Mouse (Mus musculus): ENCODE measurements around the gene Agr2.

Gene Agr2

GRCm38 (mm10) chr12:36028968-36029645, 36.4 kb downstream of the Agr2 start:
- DNase-seq = peak; percentile 53

GRCm38 (mm10) chr12:36029687-36030086, 37.0 kb downstream of the Agr2 start:
- no peak for DNase-seq

DNA sequence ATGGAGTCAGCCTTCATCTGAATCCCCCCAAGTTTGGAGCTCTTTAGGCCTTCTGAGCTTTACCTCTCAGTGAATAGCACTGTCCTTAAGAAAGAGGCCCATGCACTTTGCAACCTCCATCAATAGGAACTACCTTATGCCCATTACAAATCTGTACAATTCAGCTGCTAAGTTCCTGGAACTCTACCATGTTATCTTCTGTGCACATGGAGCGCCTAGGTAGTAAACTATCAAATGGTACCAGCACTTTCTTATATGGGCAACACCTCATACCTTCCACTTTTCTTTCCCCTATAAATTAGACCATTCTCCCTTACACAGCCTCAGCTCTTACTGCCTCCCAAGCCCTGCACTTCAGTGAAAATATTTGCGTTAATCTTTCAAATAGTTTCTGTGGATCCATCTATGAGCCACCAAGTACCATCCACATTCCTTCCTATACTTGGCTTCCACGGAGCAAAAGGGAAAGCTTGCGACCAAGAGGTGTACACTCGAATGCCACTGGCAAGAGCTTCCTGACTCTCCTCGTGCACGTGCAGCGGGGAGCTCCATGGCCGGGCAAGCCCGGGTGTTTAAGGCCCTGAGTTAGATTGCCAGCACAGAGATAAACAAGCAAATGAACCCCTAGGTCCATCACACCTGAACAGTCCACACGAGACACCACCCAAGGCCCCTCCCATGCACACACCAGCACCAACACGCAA, 38.1 kb downstream of the Agr2 start:
- no peak for DNase-seq

DNA sequence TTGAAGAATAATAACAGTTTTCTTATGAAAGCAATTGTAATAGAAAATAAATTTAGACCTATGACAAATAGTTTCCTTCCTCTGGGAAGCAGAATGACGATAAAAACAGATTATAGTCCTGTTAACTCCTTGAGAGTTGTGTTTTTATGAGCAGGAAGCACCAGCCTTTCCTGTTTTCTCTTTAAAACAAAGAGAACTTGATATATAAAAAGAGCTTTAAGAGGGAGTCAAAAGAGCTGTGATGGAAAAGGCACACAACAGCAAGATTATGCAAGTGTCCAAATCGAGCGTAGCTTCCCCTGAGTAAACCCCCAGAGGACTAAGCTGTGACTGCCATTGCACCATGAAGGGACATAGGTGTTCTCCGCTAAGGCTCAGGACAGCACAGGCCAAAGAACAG, 39.7 kb downstream of the Agr2 start:
- no peak for DNase-seq

DNA sequence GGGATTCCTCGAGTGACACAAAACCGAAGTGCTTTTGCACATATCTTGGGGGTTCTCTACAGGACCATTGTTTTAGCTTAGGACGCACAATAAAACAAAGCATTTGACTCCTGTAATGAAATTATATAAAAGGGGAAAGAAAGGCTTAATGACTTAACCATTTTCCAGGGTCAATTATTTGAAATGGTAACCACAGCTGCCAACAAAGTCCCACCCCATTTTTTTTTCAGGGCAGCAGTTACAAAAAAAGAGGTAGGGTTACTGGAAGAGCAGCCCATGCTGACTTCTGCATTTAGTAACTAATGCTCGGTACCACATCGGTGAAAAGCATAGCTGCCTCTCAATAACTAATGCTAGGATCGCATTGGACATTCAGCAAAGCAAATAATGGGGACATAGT, 42.8 kb downstream of the Agr2 start:
- DNase-seq = no peak

- no peak for DNase-seq
Observed at GRCm38 (mm10) chr12:36036121-36036520, 43.4 kb downstream of the Agr2 start.

DNA sequence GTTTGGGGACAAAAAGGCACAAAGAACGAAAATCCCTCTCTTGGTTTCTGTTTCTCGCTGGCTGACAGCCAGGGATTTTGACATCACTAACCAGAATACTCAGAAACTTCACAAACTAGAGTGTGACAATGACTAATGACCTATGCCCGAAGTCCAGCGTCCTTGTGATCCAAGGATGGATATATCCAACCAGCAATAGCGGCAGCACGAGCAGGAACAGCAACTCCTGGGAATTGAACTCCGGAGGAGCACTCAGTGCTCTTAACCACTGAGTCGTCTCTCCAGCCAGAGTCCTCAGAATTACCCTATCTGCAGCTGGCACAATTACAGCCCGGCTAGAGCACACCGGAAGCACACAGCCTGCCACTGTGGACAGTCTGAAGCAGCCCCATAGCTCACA, 44.1 kb downstream of the Agr2 start:
- no peak for DNase-seq

GRCm38 (mm10) chr12:36039541-36040084, 46.9 kb downstream of the Agr2 start:
- no peak for DNase-seq

DNA sequence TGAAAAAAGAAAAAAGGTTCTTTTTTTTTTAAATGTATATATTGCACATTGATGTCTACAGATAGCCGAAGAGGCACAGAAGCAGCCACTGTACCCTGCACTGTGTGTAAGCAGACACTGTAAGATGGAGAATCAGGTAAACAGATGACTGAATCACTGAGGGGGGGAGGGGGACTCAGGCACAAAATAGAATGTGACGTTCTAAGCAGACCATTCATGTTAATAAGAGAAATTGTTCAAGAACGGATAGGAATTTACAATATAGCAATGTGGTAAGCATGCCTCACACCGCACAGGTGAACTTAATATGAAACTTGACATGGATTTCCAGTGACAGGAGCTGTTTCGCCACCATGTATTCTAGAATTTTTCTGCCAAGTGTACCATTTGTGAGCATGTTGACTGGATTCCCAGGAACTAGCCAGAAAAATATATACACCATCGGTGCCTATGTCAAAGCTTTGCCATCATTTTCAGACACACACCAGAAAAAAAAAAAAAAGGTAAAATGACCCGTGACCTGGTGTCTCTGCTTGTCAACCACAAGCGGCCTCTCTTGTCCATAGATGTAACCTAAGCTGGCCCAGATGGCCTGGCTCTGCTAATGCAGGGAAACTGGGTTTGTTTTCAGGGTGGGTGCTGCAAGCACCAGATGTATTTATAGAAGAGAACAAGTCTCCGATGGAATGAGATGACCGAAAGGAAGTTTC, 48.0 kb downstream of the Agr2 start:
- DNase-seq = no peak

- DNase-seq = no peak
Observed at GRCm38 (mm10) chr12:36041281-36041589, 48.5 kb downstream of the Agr2 start.

GRCm38 (mm10) chr12:36041703-36042347, 49.1 kb downstream of the Agr2 start:
- DNase-seq = no peak

GRCm38 (mm10) chr12:36042348-36042778, 49.7 kb downstream of the Agr2 start, which contains the start of gene Tspan13:
Gene Tspan13 (minus strand): TSS chr12:36042500.
- peak; percentile 91 for DNase-seq

- DNase-seq = no peak
Observed at GRCm38 (mm10) chr12:36044691-36045090, 52.0 kb downstream of the Agr2 start.

DNA sequence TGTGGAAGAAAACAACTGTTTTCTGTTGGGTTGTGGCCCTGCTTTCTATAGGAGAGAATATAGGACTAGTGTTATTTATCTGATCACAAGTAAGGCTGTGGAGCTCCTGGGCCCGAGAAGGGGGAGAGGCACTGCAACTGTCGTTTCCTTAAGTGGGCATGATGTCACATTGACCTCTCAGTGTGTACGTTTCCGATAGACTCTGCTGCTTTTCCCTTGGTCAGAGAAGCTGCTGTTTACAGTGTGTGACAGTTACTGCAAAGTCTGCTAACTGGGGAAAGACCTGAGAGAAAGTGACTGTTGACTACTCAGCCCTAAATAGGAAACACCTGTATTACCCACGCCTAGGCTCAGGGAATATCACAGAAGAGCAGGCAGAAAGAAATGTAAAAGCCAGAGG, 53.5 kb downstream of the Agr2 start:
- no peak for DNase-seq

DNA sequence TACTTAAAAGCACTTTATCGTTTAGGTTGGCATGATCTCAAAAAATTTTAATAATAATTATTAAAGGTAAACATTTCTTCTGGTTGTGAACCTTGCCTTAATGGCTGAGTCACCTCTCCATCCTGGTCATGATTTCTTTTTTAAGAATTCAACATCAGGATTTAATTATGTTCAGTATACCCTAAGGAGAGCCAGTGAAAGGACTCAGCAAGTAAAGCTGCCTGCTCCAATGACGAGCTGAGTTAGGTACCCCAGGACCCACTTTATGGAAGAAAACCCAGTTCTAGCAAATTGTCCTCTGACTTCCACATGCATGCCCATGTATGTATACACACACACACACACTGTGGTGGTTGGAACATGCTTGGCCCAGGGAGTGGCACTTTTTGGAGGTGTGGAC, 54.9 kb downstream of the Agr2 start:
- DNase-seq = no peak

GRCm38 (mm10) chr12:36050276-36050675, 57.6 kb downstream of the Agr2 start:
- no peak for DNase-seq
